Mouse (Mus musculus) small intestine, adult 2 months (tissue): ENCODE data around the gene Ctns.

Experiments used
- CTCF ChIP-seq: fragments of 200-500 bp; IDR thresholded peaks from 2 replicates; pipeline ENCODE4 v1.5.1; 2012; ENCODE audit warnings: low read depth, mild to moderate bottlenecking, control low read depth, inconsistent platforms, low read length, moderate library complexity, mixed read lengths; ENCODE audit not compliant: insufficient replicate concordance, insufficient read length; ENCODE audit errors: extremely low read depth
- POLR2A ChIP-seq: fragments of 200-500 bp; IDR thresholded peaks from 2 replicates; pipeline ENCODE4 v1.6.1; 2012; ENCODE audit warnings: low read depth, mild to moderate bottlenecking, control low read depth, inconsistent platforms, low read length, moderate library complexity

- TF ChIP-seq POLR2A: no peak
- TF ChIP-seq CTCF: no peak
Observed at GRCm38 (mm10) chr11:73228881-73229280, 30.0 kb upstream of the Ctns start.
